8 mouse cellular contexts compared by ENCODE assay signal in the genomic region with DNA sequence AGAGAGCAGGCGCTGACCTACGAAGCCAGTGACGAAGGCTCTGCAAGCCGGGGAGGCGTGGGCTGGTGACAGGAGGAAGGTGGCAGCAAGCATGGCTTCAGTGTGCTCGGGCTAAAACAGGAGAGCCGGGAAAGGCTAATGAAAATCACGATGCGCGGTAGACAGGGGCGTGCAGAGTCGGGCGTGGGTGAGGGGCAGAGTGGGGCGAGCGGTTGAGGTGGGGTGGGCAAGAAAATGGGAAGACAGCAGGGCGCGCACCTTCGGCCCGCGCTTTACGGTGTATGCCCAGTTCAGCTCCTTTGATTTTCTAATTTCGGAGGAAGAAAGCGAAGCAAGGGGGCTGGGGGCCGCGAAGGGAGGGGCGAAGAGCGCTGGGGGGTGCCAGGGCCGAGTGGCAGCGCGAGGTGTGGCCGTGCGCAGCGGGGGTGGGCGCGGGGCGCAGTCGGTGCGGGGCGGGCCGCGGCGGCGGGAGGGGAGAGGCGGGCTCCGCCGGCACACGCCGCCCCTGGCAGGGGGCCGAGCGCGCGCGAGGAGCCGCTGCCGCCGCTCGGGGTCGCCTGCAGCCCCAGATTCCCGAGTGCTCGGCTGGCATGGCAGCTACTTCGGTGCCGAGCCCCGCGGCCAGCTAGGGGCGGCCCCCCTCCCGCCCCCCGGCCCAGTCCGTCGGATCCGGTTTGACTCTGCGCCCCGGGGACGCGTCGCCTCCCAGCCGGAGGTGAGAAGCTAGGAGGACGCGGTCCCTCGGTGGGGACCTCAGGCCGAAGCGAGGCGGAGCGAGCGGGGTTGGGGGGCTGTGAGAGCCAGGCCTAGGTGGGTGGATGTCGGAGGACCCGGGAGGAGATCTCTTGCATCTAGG. TPM values are rescaled to one million over a fixed set of nuclear protein-coding genes. Genes with fewer than 3 reads are reported as not detected.
DNase-seq lines count a peak whose midpoint lies in the region; ATAC-seq and TF ChIP-seq lines count a peak whose summit lies in the region.

Gene Dlk2 (plus strand): TSS at position 58 of the 856 bp plus-strand sequence.

- peak within 1 kb of the TSS; percentile 86 for H3K4me2 ChIP-seq in CH12.LX (ENCODE audit: insufficient read depth, low read depth, poor library complexity, severe bottlenecking)
- peak within 1 kb of the TSS; percentile 100 for H3K4me2 ChIP-seq in embryonic facial prominence, embryonic 11.5 days (ENCODE audit: low read depth, low read length)
- peak within 1 kb of the TSS; percentile 90 for H3K4me2 ChIP-seq in hindbrain, postnatal 0 days (ENCODE audit: low read depth, low read length)
- H3K4me2 ChIP-seq in liver, embryonic 13.5 days, result peak within 1 kb of the TSS; percentile 73

- H3K9me3 ChIP-seq in CH12.LX (replicated peaks; ENCODE audit: low read length), result peaks cover 1% of the 10 kb centered on the region
- no peaks in the 10 kb centered on the region for H3K9me3 ChIP-seq in embryonic facial prominence, embryonic 11.5 days (replicated peaks; ENCODE audit: control insufficient read depth, low read length)
- no peaks in the 10 kb centered on the region for H3K9me3 ChIP-seq in hindbrain, postnatal 0 days (ENCODE audit: low read length)
- H3K9me3 ChIP-seq in liver, embryonic 13.5 days (replicated peaks), result no peaks in the 10 kb centered on the region

- peak within 1 kb of the TSS; percentile 31 for H3K27ac ChIP-seq in heart, adult 2 months
- H3K27ac ChIP-seq in CH12.LX (ENCODE audit: insufficient read depth, low read depth), result no peak within 1 kb of the TSS
- H3K27ac ChIP-seq in embryonic facial prominence, embryonic 11.5 days (replicated peaks; ENCODE audit: low read depth, low read length), result no peak within 1 kb of the TSS
- peak within 1 kb of the TSS; percentile 81 for H3K27ac ChIP-seq in hindbrain, postnatal 0 days
- H3K27ac ChIP-seq in liver, embryonic 13.5 days, result no peak within 1 kb of the TSS

- no peaks in the 10 kb centered on the region; the same call in 1 of the 2 replicates for H3K4me1 ChIP-seq in heart, adult 2 months (ENCODE audit: control insufficient read depth, insufficient read depth, low read length)
- peaks cover 8 to 10% of the 10 kb centered on the region in 2 experiments for H3K4me1 ChIP-seq in CH12.LX (ENCODE audit: control insufficient read depth in 1 of 2, insufficient read depth in 2 of 2)
- H3K4me1 ChIP-seq in embryonic facial prominence, embryonic 11.5 days (ENCODE audit: control insufficient read depth, insufficient read depth, low read length), result peaks cover 9% of the 10 kb centered on the region; the same call in 1 of the 2 replicates
- H3K4me1 ChIP-seq in hindbrain, postnatal 0 days (ENCODE audit: insufficient read depth, low read length), result no peaks in the 10 kb centered on the region
- H3K4me1 ChIP-seq in liver, embryonic 13.5 days (replicated peaks), result peaks cover 12% of the 10 kb centered on the region

- in situ Hi-C loops in CH12.LX (cut with MboI; ENCODE audit: low pct_ligation_motif_present, low pct_unique_long_range_greater_than_20kb, low sequenced_read_pairs), result no loop called here

- peak within 1 kb of the TSS; percentile 65 for H3K9ac ChIP-seq in heart, adult 2 months (ENCODE audit: low read depth, low read length)
- H3K9ac ChIP-seq in CH12.LX (ENCODE audit: insufficient read depth, low read depth), result no peak within 1 kb of the TSS; the same call in 1 of the 2 replicates
- peak within 1 kb of the TSS; percentile 56 for H3K9ac ChIP-seq in embryonic facial prominence, embryonic 11.5 days (replicated peaks; ENCODE audit: low read length)
- peak within 1 kb of the TSS; percentile 85 for H3K9ac ChIP-seq in hindbrain, postnatal 0 days (replicated peaks; ENCODE audit: low read length)
- peak within 1 kb of the TSS; percentile 54 for H3K9ac ChIP-seq in liver, embryonic 13.5 days

- intact Hi-C loops in heart, adult 2 months (cut with DNase I), result loop anchor here (1.0 to 5.0 kb wide), 2 partner anchors 31 to 565 kb away; partner anchors contain the start of gene 1600014C23Rik

- TF ChIP-seq POLR2A in heart, adult 2 months (IDR thresholded peaks at IDR 0.05; ENCODE audit: insufficient read depth, low read depth, low read length), result no peak
- TF ChIP-seq POLR2A in CH12.LX (IDR thresholded peaks at IDR 0.05; ENCODE audit: low read depth, low read length), result no peak

- H3K4me3 ChIP-seq in heart, adult 2 months, result peak within 1 kb of the TSS; percentile 50
- H3K4me3 ChIP-seq in CH12.LX (replicated peaks in 1 of 3; ENCODE audit: low read depth in 2 of 3, low read length in 2 of 3, poor library complexity in 1 of 3), result peak within 1 kb of the TSS in 1 of 3 experiments; percentile 47
- H3K4me3 ChIP-seq in embryonic facial prominence, embryonic 11.5 days (ENCODE audit: low read depth, low read length), result peak within 1 kb of the TSS; percentile 67
- H3K4me3 ChIP-seq in hindbrain, postnatal 0 days (ENCODE audit: low read length), result peak within 1 kb of the TSS; percentile 69
- H3K4me3 ChIP-seq in liver, embryonic 13.5 days (replicated peaks), result peak within 1 kb of the TSS; percentile 54

- TF ChIP-seq CTCF in heart, adult 2 months (IDR thresholded peaks at IDR 0.05), result no peak
- TF ChIP-seq CTCF in CH12.LX (conservative IDR thresholded peaks at IDR 0.05 in 1 of 2, IDR thresholded peaks at IDR 0.05 in 1 of 2; ENCODE audit: low read depth in 2 of 2, low read length in 2 of 2), result no peak
- TF ChIP-seq CTCF in hindbrain, postnatal 0 days (IDR thresholded peaks at IDR 0.05; ENCODE audit: low read depth), result no peak

- peak; percentile 34; the same call in 1 of the 2 replicates for ATAC-seq in embryonic facial prominence, embryonic 11.5 days (replicated peaks; ENCODE audit: insufficient number of reproducible peaks, low FRiP score, low TSS enrichment, low read depth)
- ATAC-seq in hindbrain, postnatal 0 days, result peak; percentile 64
- ATAC-seq in liver, embryonic 13.5 days (ENCODE audit: low read depth), result no peak

- WGBS in heart, adult 2 months, result under 1% methylated on average over 84 of the region's 86 CpGs
- WGBS in embryonic facial prominence, embryonic 11.5 days, result under 1% methylated on average over 69 of the region's 86 CpGs
- WGBS in hindbrain, postnatal 0 days, result 0% methylated on average over 50 of the region's 86 CpGs
- WGBS in liver, embryonic 13.5 days (ENCODE audit: insufficient replicate concordance), result 1% methylated on average over 61 of the region's 86 CpGs

- DNase-seq in heart, adult 2 months, result peak in 1 of 2 experiments; percentile 51
- no peak for DNase-seq in heart, adult 18-20 months
- DNase-seq in CH12.LX (ENCODE audit: extremely low read depth), result no peak
- DNase-seq in embryonic facial prominence, embryonic 11.5 days (ENCODE audit: low spot score), result peak; percentile 41
- peak; percentile 74 for DNase-seq in hindbrain, postnatal 0 days (ENCODE audit: low spot score)
- no peak for DNase-seq in liver, embryonic 13.5 days
- peak; percentile 73 to 80 for DNase-seq in right cerebral cortex, postnatal 36 days (ENCODE audit: low spot score in 2 of 2)
- no peak for DNase-seq in cerebellum, postnatal 36 days

- no peaks in the 10 kb centered on the region for H3K36me3 ChIP-seq in heart, adult 2 months (ENCODE audit: control insufficient read depth, insufficient read depth, low read length)
- H3K36me3 ChIP-seq in CH12.LX (replicated peaks in 1 of 2; ENCODE audit: control insufficient read depth in 1 of 2, insufficient read depth in 1 of 2, low read length in 1 of 2), result peaks cover 0 to 5% of the 10 kb centered on the region in 2 experiments
- no peaks in the 10 kb centered on the region for H3K36me3 ChIP-seq in embryonic facial prominence, embryonic 11.5 days (replicated peaks; ENCODE audit: control insufficient read depth, insufficient read depth, low read depth, low read length)
- no peaks in the 10 kb centered on the region for H3K36me3 ChIP-seq in hindbrain, postnatal 0 days (ENCODE audit: insufficient read depth, low read length)
- H3K36me3 ChIP-seq in liver, embryonic 13.5 days, result no peaks in the 10 kb centered on the region

- no peak for TF ChIP-seq EP300 in heart, adult 2 months (IDR thresholded peaks at IDR 0.05; ENCODE audit: insufficient read depth, low read depth, low read length)
- no peak for TF ChIP-seq EP300 in CH12.LX (IDR thresholded peaks at IDR 0.05; ENCODE audit: low read length)

- no peaks in the 10 kb centered on the region for H3K79me2 ChIP-seq in heart, adult 2 months (replicated peaks; ENCODE audit: control insufficient read depth, insufficient read depth, low read length)
- no peaks in the 10 kb centered on the region for H3K79me2 ChIP-seq in CH12.LX (replicated peaks; ENCODE audit: control insufficient read depth, extremely low read depth, insufficient read depth, poor library complexity, severe bottlenecking)

- TF ChIP-seq RAD21 in CH12.LX (IDR thresholded peaks at IDR 0.05; ENCODE audit: low read depth, low read length), result no peak

- peaks cover 2% of the 10 kb centered on the region for H3K27me3 ChIP-seq in heart, adult 2 months (ENCODE audit: control insufficient read depth, insufficient read depth, low read length)
- peaks cover 52% of the 10 kb centered on the region for H3K27me3 ChIP-seq in CH12.LX (replicated peaks)
- H3K27me3 ChIP-seq in embryonic facial prominence, embryonic 11.5 days (ENCODE audit: control insufficient read depth, insufficient read depth, low read length), result peaks cover 33% of the 10 kb centered on the region
- H3K27me3 ChIP-seq in hindbrain, postnatal 0 days (ENCODE audit: insufficient read depth, low read length), result peaks cover 15% of the 10 kb centered on the region
- peaks cover 78% of the 10 kb centered on the region for H3K27me3 ChIP-seq in liver, embryonic 13.5 days

- dilution Hi-C loops in CH12.LX (cut with MboI; ENCODE audit: extremely low pct_ligation_motif_present, extremely low pct_unique_long_range_greater_than_20kb, low sequenced_read_pairs), result no loop called here

TF ChIP-seq in CH12.LX, 34 proteins besides CTCF, POLR2A, EP300 and RAD21 (continues in another document):
- TF ChIP-seq CHD2 (IDR thresholded peaks at IDR 0.05; ENCODE audit: low read length) (no peak), TCF12 (IDR thresholded peaks at IDR 0.05; ENCODE audit: low read depth, low read length) (no peak), SIN3A (IDR thresholded peaks at IDR 0.05; ENCODE audit: low read length) (no peak), ZNF384 (IDR thresholded peaks at IDR 0.05; ENCODE audit: low read depth, low read length) (no peak), MAFK (IDR thresholded peaks at IDR 0.05; ENCODE audit: insufficient replicate concordance, low read length) (no peak), KAT2A (IDR thresholded peaks at IDR 0.05; ENCODE audit: insufficient replicate concordance, low read length) (no peak)

RNA-seq across cellular contexts. Expression of gene Dlk2, which starts in this region (rescaled TPM):
- total RNA-seq in heart, adult 2 months (2021), result under 1 TPM; 0.23 to 0.39 TPM
- 0.35 and 0.74 TPM in 2 replicates for polyA plus RNA-seq in heart, adult 2 months (2012; rRNA removed)
- under 1 TPM; 0.20 to 0.21 TPM for total RNA-seq in heart, adult 18-20 months (2021)
- total RNA-seq in CH12.LX (2012; rRNA removed) (0.08 and 0.13 TPM in 2 replicates), CH12.LX (2014; rRNA removed) (not detected in 2 replicates)
- polyA plus RNA-seq in CH12.LX (2012; ENCODE audit: insufficient read length, low read depth), result not detected in 2 replicates
- polyA plus RNA-seq in embryonic facial prominence, embryonic 11.5 days (2014; fragmentation: Nextera tagmentation; extraction: Ambion mirVana), result 1.2 and 2.0 TPM in 2 replicates
- 67.1 and 67.7 TPM in 2 replicates for total RNA-seq in hindbrain, postnatal 0 days (2014; rRNA removed)
- polyA plus RNA-seq in hindbrain, postnatal 0 days (2015; fragmentation: Nextera tagmentation; extraction: Ambion mirVana), result 20.2 and 23.9 TPM in 2 replicates
- polyA plus RNA-seq in liver, embryonic 13.5 days (2015; fragmentation: Nextera tagmentation; extraction: Ambion mirVana), result 0.09 TPM in 1 of 2 replicates, not detected in the other

Comparison
In these comparisons a context has a peak if more than half of its experiments do, and no peak if none do; other contexts are left out.
1. RNA of gene Dlk2 (total RNA-seq): 67.1 to 67.7 TPM in hindbrain, postnatal 0 days; 0.23 to 0.39 TPM in heart, adult 2 months, 0.20 to 0.21 TPM in heart, adult 18-20 months and 0.08 to 0.13 TPM in CH12.LX; every median in the first group is over 10 times any median in the second.
2. DNase-seq: peak in embryonic facial prominence, embryonic 11.5 days (single experiment), hindbrain, postnatal 0 days (single experiment) and right cerebral cortex, postnatal 36 days (2 of 2); none in heart, adult 18-20 months (0 of 2), CH12.LX (single experiment), liver, embryonic 13.5 days (single experiment) and cerebellum, postnatal 36 days (0 of 2).
3. H3K27ac ChIP-seq: peak in heart, adult 2 months (single experiment) and hindbrain, postnatal 0 days (single experiment); none in CH12.LX (single experiment), embryonic facial prominence, embryonic 11.5 days (single experiment) and liver, embryonic 13.5 days (single experiment).
4. Peak in every context shown above with its lines, with median percentiles within 50 percentile points of each other: H3K4me2 ChIP-seq.